Mouse (Mus musculus) WW6 (cell line): ENCODE measurements at regions not wholly inside any gene's neighbourhood (a gene's known extent, or its start where the extent isn't known, plus 50 kb on each side); places are given as distances from the start of the nearest gene placed in this dataset.
"Not testable (repeated sequence)": the region's sequence is repeated elsewhere in the genome, so short reads cannot be mapped to it uniquely, and the experiment has no call there.

Experiments
- DNase-seq: peaks from one replicate; pipeline ENCODE4 v3.0.0-alpha.2; 2013; ENCODE audit warnings: low read depth, low spot score

DNA sequence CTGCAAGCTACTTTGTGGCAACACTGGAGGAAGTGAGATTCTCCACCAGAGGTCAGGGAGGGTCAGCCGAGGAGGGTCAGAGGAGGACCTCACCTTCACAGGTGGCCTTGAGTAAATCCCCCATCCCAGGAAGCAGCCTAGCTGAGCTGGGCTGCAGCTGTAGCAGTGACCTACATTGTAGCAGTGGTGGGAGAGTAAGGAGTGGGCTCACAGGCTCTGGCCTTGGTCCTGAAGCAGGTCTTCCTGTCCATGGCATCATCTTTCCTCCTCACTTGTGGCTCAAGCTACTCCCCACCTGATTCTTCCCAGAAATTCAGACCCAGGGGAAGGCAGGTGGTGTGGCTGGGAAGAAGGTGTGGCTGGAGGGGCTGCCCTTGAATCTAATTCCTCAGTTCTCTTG lies 84.3 kb downstream of the 1810013L24Rik start:
- not testable (repeated sequence) for DNase-seq

DNA sequence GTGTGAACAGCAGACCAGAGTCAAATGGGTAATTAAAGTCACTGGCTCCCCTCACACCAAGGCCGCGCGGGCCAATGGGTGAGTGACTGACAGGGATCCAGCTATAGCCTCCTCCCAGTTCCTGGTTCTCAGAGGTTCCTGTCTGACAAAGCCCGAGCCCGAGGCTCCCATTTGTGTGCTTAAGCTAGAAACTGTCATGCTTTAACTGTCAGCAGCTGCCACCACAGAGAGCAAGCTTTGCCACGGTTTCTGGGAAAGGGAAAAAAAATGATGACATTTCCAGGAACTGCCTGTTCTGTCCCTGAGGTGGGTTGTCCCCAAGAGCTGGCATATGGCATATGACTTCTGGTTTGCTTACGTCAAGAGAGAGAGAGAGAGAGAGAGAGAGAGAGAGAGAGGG lies 86.2 kb downstream of the 1810013L24Rik start:
- DNase-seq: no peak

DNA sequence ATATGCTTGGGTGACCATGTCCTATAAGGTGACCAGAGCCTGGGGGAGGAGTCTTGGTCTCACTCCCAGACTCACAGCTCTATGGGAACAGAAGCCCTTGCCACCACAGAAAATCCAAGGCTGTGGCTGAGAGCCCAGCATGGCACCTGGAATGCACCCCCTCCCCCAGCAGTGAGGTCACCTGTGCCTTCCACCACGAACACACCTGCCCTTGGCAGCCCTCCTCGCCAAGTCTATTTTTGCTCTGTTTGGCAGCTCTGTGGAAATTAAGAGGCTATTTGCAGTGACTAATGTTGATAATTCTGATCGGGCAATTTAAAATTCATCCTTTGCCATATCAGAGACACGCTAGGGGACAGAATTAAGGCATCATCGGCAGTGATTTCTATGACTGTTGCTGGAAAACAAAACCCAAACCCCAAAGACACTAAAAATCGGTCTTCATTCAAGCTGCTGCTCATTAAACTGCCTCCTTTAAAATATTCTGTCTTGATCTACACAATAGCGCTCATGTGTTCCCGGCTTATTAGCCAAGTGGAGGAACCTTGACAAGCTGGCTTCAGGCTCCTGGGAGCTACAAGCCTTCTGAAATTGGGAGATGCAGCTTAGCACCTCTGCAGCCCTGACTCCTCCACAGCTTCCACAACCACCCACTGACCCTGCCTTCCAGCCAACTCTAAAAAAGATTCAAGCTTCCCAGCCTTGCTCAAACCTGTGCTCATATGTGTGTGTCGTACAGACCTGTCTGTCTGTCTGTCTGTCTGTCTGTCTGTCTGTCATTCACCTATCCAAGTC lies 89.0 kb downstream of the 1810013L24Rik start:
- DNase-seq: no peak

DNA sequence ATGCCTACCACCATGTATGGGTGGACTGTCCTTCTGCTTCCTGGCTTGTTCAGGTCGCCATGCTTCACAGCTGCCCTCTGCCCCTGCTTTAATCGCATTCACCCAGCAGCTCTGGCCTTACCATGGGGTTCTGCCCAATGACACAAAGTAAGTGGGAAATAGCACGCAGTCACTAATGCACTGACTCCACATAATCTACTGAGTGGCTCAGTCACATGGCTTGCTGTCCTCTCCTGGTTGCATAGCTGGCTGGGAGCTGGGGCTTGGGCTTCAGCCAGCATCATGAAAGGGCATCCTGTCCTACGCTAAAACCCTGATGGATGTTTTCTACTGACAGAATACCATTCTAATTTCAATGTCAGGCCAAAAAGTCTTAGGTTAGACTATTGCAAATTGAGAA lies 94.8 kb downstream of the 1810013L24Rik start:
- DNase-seq: no peak

DNA sequence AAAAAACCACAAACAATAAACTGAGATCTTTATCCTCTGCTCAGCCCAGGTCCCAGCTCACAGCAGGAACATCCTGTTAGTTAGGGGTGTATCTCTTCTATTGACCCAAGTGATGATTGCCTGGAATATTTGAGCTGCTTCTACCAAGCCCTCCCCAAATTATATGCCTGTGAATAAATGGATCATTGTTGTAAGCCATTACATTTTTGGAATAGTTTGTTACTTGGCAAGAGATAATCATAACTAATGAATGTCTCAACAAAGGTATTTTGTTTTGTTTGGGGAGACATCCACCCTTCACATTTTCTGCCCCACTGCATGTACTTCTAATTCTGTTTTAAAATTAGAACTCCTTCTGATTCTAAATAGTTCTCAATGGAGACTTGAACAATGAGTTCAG lies 102.1 kb downstream of the 1810013L24Rik start:
- no peak for DNase-seq

DNA sequence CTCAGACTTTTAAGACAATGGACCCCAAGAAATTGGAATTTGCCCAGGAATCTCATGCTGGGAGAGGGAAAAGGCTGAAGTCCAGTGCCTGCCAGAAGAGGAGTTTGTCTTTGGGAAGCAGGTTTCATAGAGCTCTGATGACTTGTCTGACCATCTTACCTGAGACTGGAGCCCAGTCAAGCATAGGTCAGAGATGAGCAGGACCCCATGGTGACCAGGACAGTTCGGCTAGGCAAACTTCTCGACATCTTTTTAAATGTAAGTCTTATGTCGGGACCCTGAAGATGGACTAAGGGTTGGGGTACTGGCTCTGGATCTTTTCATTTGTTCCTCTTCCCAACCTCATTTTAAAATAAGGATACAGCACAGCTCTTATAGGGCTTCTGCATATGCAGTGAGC lies 103.2 kb downstream of the 1810013L24Rik start:
- DNase-seq: no peak

DNA sequence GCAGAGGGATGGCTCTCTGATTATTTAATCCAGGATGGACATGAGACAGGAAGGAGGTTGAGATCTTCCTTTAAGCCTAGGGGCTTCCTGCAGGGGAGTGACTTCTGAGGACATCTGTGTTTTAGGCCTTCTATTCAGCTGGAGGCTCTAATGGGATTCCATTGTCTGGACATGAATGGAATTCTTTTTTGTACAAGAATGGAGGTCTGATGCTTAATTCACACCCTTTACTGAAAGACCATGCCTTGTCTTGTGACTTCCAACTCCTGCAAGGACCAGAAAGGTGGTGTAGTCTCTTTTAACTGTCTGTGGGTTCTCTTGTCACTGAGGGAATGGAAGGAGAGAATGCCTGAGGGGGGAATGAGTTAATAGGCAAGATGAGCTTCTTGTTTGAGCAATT lies 106.5 kb downstream of the 1810013L24Rik start:
- DNase-seq: no peak

DNA sequence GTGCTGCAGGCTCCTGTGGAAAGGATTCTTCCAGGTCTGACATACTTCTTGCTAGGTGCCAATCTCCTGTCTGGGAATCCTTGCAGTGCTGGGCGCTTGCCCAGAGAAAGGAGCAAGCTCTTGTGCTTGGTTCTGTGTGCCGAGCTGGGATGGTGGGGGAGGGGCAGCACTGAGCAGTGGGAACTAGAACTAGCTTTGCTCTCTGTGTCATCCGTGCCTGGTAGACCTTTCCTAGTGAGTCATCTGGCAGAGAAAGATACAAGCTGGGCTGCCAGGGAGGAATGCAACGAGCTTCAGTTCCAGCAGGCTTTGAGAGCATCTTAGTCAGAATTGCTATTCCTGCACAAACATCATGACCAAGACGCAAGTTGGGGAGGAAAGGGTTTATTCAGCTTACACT lies 108.6 kb downstream of the 1810013L24Rik start:
- no peak for DNase-seq

DNA sequence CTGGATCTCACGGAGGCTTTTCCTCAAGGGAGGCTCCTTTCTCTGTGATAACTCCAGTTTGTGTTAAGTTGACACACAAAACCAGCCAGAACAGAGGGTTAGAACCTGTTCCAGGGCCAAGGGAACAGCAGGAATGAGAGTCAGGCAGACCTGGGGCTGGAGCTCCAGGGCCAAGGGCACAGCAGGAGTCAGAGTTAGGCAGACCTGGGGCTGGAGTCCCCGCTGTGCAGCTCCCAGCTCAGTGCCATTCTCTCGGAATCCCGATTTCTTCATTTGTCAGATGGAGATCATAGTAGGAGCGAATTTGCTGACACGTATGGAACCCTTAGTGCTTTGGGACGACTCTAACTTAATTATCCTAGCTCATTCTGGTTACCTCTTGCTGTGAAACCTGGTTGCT lies 109.2 kb downstream of the 1810013L24Rik start:
- DNase-seq: no peak

DNA sequence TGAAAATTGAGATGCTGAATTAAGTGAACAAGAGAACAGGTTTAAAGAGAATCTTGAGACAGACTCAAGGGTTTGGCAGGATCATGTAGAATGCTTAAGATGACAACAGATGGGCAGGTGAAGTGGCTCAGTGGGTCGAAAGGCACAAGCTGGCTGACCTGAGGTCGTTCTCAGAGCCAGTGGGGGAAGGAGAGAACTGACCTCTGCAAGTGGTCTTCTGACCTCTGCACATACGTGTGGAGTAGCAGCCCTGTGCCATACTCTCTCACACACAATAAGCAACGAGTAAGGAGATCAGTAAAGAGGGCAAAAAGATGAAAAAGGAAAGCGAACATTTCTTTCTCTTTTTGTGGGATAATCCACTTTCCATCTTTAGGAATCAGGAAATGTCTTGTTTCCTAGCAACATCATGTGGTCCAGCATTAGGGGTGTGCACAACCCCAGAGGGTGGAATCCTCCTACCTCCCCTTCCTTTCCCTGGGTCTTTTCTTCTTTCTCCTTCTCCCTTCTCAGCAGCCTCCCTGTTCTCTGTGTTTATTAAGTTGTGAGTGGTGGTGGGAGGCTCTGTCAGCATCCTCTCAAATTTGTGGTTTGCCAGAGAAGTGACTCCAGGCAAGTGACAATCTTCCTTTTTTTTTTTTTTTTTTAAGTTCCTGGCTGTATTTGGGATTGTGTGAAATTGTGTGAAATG lies 114.7 kb downstream of the 1810013L24Rik start:
- no peak for DNase-seq

DNA sequence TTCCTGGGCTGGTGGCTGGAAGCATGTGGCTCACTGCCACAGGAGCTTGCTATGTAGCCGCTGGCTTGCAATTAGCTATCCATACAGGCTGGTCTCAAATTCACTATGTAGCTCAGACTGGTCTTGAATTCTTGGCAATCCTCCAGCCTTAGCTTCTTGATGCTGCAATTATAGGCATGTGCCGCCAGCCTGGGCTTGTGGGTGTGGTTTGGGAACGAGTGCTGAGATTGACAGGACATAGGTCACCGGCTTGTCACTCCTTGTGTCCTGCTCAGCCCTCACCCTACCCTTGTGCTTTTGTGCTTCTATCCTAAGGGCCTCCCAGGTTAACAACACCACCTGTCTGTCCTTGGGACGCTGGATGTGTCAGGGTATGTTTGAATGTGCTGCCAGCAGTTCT lies 117.9 kb downstream of the 1810013L24Rik start:
- DNase-seq: no peak

DNA sequence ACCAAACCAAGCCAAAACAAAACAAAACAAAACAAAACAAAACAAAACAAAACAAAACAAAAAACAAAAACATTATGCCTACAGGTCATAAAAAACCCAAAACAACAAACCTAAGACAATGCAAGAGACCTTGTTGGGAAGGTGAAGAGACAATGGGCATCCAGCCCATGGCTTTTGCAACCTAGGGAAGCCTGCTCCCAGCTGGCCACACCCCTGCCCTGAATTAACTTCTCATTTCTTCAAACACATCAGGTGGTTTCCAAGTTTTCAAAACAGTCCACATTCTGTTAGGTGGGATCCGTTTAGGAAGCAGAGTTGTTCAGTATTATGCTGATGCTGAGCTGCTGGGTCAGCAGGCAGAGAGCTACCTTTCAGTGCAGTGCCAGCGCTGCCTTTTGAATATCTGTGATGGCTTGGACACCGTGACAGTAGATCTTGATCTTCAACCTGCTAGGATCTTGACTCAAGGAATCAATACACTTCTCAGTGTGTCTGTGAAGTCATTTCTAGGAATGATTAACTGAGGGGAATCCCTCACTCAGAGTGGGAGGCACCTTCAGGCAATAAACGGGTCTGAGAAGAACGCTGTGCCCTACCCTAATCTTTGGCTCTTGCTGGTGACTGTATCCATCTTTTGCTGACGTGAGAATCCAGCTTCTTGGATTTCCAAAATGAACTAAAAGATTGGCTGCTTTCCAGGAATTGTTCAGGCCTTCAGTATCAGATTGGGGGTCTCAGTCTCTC lies 121.4 kb downstream of the 1810013L24Rik start:
- DNase-seq: no peak

DNA sequence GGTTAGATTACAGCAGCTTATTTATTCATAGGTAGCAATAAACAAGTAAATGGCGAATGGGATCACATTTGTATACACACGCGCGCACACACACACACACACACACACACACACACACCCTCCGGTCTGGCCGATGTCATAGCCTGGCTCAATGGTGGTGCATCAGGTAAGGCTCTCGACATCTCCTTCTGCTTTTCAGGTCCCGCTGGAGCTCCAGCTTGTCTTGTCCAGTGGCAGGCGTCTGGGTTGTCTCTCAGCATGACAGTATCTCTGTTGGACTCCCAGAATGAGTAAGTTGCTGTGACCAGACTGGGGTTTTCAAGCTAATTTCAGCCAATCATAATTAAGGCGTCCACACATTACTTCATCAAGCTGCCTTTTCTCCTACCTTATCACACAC lies 131.8 kb downstream of the 1810013L24Rik start:
- DNase-seq: no peak

DNA sequence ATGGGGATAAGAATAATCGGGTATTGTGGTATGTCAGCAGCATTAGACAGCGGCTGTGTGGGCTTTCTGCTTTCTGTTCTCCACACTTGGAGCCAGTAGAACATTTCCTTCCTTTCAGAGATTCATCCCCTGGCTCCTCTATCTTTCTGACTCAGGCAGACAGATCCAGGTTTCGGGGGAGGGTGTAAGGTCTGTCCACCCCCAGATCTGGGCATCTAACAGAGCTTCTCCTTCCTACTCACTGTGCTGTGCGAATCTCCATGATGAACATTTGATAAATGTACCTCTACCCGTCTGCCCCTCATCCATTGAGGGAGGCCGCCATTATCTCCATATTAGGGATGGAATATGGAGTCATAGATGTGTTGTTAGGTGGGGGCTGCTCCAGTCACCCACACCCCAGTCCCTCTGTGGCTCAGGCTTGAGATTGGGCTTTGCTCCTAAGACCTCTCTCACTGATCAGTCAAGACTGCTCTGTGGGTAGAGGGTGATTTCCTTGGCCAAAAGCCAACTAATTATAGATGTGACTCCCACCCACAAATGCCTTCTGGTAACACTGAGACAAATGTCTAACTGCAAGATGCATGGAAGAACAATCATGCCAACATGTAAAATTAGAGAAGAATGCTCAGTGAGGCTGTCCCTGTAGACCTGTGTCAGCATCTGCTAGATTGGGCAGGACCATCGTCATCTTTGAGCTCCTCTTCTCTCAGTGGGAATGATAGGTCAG lies 163.8 kb downstream of the 1810013L24Rik start:
- no peak for DNase-seq

DNA sequence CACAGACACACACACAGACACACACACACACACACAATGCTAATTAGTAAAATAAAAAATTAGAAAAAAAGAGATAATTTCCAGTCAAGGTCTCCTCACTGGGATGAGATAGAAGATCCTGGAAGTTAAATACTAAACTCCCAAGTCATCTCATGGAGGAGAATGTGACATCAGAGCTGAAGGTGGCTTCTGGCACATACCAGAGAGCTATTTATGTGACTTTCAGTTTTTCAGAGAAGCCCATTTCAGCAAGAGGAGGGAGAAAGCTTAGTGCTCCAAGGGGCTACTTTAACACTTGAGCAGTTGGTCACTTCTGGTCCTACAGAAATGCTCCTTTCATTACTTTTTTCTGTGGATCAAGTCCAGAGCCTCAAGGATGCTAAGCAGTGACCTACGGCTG lies 164.6 kb downstream of the 1810013L24Rik start:
- no peak for DNase-seq

DNA sequence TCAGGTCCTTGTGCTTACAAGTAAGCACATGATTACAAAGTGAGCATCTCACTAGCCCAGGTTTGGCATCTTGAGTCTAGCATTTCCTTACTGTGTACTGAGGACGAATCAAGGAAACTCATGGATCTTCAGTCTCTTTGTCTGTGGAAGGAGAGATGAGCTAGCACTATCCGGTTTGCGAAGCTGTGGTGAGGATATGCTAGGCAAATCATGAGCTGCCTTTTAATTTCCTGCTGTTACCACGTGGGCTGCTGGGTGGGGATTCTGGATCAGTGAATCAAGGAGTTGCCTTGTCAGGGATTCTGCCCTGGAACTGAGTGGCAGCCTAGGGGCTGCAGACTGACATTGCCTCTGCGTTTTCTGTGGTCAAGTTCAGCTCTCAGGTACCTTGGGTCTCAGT lies 167.3 kb downstream of the 1810013L24Rik start:
- no peak for DNase-seq

DNA sequence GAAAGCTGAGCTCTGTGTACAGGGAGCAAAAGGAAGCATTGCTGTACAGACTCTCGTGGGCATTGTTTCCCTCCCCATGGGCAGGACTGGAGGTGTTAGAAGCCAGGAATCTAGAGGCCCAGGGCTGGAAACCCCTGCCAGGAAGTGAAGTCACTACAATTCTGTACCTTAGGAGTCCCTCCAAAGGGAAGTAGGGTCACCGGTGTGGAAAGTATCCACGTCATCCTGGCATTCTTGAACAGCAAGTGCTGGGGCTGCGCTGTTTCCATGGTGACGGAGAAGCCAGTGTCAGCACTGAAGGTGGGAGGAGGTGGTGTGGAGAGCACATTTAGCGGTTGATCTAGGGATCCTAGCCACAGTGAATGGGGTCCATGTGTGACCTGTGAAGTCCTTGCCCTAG lies 174.1 kb downstream of the 1810013L24Rik start:
- no peak for DNase-seq

DNA sequence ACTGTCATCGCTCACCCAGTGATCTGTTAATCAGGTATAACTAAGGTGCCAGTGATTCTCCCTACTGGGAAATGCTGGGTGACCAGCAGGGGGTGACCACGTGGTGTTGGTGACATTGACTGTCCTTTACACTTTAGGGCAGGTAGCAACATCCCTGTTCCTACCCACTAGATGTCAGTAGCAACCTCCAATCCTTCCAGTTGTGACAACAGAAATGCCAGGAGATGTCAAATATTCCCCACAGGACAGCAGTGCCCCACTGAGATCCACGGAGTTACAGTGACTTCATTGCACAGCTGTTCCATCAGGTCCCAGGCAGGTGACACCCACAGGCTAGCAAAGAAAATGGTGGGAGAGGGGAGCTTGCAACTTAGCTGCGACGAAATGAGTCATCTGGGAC lies 176.0 kb downstream of the 1810013L24Rik start:
- no peak for DNase-seq

DNA sequence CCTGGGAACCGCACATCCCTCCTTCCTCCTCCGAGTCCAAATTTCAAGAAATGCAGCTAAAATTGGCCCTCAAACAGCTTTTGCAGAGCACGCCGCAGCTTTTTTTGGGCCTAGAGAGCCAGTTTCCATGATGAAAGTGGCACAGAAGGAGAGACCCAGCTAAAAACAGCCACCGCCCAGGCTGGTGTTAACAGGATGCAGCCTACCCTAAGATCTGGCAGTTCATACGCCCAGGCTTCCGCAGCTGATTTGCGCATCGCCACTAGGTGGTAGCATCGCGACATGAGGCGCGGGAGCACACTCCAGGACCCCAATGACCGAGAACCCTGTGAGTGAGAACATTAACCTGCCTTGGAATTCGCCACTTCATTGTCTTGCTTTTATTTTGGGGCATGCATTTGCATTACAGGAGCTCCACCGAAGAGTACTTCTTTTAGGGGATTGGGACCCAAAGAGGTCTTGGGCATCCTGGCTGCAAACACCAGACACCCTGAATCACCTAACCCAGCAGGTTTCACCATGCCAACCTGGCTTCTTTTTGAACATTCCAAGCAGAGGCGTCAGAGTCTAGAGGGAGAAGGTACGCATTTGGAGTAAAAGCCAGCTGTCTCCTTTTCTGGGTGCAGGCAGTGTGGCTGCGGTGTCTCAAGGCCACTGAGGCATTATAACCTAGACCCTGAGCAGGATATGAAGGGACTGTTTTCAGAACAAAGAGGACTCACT lies 179.6 kb downstream of the 1810013L24Rik start:
- DNase-seq: peak; percentile 76

DNA sequence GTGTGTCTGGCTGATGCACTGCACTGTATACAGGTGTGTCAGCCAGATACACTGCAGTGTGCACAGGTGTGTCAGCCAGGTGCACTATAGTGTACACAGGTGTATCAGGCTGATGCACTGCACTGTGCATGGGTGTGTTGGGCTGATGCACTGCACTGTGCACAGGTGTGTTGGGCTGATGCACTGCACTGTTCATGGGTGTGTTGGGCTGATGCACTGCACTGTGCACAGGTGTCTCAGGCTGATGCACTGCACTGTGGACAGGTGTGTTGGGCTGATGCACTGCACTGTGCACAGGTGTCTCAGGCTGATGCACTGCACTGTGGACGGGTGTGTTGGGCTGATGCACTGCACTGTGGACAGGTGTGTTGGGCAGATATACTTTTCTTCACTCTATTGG lies 181.2 kb downstream of the 1810013L24Rik start:
- no peak for DNase-seq

DNA sequence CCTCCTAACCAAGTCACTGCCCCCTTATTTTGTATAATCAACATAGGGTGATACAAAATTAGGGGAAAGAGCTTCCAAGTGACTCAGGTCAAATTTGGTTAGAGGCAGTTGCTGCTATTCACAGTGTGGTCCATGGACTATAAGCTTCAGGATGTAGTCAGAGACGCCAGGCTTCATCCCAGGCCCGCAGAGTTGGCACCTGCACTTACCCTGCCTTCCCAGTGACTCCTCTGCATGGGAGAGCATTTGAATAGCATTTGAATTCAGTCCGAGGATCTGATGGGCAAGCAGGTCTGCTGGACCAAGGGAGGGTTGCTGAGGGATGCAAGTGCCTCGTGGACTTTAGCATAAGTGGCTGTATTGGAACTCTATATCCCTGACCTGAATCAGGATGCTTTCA lies 181.8 kb downstream of the 1810013L24Rik start:
- DNase-seq: no peak
